Mouse (Mus musculus): ENCODE measurements around the gene Ankrd65.
"Not testable (repeated sequence)": the region's sequence is repeated elsewhere in the genome, so short reads cannot be mapped to it uniquely, and the experiment has no call there.

The Ankrd65 gene

DNA sequence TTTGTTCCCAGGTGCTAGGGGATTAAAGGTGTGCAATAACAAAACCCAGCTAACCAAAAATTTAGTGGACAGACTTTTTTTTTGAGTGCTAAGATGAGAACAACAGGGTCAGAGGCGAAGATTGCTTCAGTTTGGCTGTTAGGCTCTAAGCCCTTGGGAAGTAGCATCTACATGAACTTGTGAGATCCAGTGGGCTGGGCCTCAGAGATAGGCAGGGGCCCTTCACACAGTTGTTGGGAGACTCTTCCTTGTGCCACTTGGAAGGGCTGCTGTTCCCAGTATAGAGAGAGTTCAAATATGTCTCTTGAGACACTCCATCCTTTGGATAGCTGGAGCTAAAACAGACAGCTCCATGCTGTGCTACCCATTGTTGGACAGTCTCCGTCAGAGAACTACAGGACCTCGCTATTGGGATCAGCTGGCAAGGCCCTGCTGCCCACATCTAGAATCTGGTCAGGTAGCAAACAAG is at the start of gene Ankrd65:
TSS of gene Ankrd65 (plus strand) at position 419 of the 469 bp plus-strand sequence.
- no peak for DNase-seq (ENCODE audit: low spot score in 2 of 2)

DNA sequence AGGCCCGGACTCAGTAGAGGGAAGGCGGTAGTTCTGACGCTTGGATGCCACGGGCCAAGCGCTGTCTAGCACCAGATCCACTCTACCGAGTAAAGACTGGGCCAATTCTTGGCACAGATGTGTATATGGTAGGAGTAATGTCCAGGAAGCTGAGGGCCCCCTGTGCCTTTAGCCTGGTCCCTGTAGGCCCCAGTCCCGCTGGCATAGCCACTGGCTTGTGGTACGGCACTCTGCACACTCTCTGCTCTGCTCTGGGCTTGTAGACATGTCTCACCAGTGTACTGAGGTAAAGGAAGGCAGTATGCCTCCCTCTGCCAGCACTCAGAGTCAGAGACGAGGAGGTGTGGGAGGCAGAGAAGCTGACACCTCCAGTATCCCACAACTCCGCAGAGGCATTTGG is 49.6 kb upstream of the Ankrd65 start:
- DNase-seq (ENCODE audit: low spot score in 2 of 2), result not testable (repeated sequence)

DNA sequence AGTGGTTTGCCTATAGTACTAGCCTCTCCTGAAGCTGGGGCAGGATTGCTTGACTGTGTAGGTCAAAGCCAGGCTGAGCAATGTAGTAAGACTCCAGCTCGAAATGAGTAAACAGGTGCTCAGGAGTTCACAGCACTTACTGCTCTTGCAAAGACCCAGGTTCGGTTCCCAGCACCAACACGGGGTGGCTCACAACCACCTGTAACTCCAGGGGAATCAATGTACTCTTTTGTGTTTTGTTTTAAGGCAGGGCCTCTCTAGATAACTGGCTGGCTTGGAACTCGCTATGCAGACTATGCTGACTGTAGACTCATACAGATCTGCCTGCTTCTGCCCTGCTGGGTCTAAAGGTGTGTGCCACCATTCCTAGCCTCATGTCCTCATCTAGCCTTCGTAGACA is 47.6 kb upstream of the Ankrd65 start:
- DNase-seq (ENCODE audit: low spot score in 2 of 2), result no peak

DNA sequence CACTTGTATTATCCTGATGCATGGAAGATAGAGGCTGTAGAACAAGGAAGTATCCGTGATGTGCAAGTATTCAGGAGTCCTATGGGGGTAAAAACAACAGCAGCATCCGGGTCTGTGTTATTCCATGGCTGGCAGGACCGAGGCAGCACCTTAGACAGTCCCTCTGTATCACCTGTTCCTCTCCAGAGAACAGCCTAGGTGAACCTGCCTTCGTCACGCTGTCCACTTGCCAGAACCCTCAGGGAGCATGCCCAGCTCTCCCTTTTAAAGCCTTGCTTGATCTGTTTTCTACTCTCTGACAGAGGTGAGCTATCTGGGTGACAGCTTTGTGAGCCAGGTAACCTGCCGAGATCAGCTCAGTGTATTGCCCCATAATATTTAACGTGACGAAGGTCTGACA is 45.8 kb upstream of the Ankrd65 start:
- DNase-seq (ENCODE audit: low spot score in 2 of 2), result no peak

DNA sequence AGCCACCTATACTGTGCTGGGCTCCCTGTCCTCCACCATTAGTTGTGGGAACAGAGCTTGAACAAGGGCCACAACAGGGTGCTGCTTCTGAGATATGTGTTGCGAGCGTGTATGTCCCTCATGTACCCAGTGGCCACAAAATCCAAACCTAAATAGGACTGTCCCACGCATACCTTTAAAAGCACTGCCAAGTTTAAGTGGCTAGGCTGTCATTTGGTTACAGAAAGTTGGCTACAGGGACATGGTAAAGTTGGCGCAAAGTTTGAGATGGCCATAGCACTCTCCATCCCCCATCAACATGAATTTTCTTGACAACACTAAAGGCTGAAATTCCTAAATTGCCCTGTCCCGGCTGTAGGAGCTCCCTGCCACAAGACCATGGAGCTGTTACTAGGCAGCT is 45.1 kb upstream of the Ankrd65 start:
- no peak for DNase-seq (ENCODE audit: low spot score in 2 of 2)

DNA sequence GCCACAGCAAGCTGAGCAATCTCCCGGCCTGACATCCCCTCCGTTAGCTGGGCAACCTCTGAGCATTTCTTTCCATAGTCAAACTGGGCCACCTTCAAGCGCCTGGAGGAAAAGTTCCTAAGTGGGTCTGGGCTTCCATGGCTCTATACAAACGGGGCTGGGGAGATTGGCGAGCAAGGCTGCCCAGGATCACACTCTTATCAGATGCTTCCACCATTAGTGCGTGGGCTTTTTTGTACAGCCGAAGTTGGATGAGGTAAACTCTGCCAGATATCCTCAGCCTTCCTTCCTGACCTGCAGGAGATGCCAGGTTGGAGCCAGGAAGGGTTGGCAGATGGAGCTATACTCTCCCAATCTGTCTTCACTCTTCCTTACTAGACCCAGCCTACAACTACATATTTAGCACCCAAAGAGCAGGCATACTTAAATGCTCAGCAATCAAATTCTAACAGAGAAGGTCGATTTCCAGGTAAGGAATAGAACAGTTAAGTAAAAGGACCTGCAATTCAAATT is 44.1 kb upstream of the Ankrd65 start:
- no peak for DNase-seq (ENCODE audit: low spot score in 2 of 2)

DNA sequence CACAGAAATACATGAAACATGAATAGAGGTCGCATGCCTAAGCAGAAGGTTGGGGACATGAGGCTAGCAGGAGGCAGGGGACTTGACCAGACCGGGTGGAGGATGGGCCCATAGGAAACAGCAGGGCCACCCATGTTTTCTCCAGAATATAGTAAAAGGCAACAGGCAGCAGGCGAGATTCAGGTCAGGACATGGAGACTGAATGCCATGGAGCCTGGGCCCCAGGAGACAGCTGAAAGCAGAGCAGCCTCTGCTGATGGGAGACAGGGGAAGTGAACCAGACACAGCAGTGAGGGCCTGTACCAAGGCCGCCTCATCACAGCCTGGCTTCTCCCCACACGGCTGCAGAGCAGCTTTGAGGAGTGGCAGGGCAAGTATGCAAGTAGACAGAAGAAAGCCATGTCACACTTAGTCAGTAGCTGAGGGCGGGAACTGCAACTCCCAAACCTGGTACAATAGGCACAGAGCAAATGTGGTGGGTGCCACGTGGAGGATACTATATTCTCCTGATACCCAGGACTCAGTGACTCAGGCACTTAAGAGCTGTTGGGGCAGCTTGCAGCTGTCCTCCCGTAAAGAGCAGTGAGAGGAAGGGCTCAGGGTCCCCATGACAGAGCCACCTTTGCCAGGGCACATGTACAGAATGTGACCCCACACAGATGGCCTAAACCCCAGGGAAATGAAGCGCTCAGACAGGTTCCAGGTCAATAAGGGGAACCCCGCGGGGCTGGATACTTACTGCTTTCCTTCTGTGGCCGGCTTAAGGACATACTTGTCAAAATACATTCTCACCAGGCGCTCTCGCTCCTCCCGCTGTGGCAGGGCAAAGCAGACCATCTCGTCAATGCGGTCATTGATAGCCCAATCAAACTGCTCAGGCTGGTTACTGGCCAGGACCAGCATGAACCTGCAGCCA is 43.4 kb upstream of the Ankrd65 start:
- no peak for DNase-seq (ENCODE audit: low spot score in 2 of 2)

DNA sequence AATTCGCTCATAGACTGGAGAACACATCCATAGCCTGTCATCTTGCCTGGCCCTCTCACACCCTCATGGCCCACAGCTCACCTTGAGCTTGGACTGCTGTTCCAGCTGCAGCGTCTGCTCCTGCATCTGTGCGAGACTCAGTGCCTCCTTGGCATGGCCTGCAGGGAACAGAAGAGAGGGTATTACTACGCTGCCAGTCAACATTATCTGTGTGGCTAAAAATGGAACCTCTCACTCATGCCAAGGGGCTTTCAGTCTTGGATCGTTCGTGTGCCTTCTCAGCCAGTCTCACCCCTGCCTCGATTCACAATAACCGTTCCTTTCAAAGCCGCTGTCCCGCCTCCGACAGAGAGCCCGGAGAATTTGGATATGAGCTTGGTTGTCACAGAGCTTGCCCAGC is 33.2 kb upstream of the Ankrd65 start:
- DNase-seq (ENCODE audit: low spot score in 2 of 2), result no peak

DNA sequence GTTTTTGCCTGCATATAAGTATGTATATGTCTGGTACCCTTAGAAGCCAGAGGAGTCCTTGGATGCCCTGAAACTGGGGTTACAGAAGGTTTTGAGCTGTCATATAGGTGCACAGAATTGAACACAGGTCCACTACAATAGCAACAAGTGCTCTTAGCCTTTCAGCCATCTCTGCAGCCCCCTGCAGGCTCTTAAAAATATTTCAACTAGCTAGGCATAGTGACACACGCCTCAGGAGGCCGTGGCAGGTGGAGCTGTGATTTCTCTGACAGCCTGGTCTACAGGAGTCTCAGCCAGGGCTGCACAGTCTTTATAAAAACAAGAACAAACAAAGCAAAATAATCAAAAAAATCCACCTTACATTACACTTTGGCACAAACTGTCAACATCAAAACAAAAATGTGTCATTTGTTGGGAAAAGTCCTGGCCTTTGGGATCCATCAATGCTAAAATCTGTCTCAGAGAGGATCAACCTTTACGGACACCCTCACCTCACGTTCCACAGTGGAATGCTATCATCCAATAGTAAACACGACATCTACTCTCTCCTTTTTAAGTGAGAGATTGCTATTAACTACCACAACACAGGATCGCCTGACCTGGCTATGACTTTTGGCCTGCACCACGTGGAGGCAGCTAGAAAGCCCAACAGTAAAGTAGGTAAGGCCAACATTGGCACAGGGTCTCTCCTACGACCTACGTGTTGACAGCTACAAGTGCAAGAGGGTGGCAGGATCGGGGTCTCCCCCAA is 30.2 kb upstream of the Ankrd65 start:
- DNase-seq (ENCODE audit: low spot score in 2 of 2), result no peak

DNA sequence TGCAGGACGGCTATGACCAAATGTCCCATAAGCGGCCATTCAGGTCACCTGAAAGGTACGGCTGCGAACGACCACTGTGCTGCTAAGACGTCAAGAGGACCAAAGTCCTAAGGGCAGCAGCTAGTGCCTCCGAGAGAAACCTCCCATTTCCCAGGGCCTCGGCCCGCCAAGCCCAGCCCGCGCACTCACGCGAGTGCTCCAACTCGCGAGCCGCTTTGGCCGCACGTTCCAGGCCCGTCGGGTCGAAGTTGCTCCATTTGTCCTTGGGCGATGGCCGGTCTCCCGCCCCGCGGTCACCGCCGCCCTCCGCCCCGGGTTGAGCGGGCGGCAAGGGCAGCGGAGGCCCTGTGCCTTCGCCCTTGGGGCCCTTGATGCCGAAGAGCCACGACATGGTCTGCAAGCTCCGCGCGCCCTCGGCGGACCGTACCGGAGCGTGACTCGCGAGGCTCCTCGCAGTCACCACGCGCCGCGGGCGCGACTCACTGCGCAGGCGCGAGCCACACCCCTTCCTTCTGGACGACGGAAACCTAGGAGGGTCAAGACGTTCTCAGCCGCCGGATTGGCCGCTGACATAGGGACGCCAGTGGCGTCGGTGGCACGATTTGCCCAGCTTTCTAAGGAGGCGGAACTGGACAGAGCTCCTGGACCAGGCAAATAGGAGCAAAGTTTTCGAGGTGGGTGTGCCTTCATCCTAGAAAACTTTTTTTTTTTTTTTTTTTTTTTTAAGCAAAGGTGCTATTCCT is 29.5 kb upstream of the Ankrd65 start, which contains the start of gene Atad3a:
TSS of gene Atad3a (minus strand) at position 481 of the 743 bp plus-strand sequence.
- DNase-seq (ENCODE audit: low spot score in 2 of 2), result peak; percentile 89 to 97

DNA sequence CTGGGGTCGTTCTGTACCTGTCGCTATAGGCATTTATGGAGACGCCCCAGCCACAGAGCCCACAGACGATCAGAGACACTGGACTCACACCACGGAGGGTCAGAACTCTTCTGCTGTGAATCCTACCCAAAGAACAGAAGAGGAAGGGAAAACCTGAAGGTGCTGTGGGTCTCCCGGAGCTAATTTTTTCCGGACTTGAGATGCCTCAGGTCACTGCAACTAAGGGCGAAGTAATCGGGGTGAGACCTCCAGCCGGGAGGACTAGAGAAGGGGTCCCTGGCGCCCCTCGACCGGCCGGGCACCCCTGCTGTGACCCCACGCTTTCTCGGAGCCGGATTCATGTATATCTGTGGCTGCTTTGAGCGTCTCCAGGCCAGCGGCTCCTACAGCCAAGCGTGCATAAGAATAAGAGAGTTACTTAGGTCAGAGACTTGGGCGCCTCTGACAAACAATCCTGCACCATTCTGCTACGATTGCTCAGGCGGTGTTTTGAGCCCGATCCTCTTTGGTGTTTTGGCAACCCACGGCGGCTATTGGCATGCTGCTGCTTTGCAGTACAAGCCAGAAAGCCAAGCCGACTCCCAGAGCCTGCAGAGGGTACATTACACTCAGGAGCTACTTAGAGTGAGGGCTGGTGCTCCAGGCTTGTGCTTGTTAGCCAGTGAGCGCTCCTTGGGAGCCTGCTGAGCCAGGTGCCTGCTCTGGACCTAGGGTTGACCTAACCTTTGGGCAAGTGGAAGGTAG is 28.7 kb upstream of the Ankrd65 start:
- no peak for DNase-seq (ENCODE audit: low spot score in 2 of 2)

DNA sequence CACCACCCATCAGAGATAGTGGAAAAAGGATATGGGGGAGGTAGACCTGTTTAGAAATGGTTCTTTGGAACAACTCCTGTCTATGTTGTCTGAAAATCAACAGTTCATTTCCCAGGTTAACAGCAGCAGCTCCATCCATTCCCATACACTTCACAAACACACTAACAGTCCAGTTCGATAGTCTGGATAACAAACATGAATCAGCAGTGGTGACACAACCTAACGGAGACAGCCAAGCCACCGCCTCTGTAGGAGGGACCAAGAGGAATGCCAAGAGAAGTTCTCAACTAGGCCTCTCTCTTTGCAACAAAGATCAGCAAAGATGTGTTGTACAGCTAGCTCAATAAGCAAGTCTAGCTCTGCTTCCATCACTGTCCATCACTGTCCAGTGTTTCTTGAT is 27.9 kb upstream of the Ankrd65 start:
- no peak for DNase-seq (ENCODE audit: low spot score in 2 of 2)

DNA sequence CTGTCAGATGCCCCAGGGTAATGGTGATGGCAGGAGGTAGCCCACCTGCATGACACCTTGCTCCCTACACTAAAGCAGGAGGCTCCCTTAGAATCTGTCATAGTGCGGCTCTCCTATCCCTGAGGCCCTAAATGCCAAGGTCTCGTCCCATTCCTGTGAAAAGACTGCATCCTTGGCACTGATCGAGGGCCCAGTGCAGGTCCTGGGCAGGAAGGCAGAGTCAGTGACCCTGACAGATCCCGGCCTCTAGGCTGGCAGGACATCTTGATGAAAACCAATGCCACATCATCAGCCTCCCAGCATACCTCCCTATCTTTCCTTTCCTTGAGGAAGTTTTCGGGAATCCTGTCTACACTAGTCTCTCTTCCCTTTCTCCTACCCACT is 20.8 kb upstream of the Ankrd65 start:
- no peak for DNase-seq (ENCODE audit: low spot score in 2 of 2)

DNA sequence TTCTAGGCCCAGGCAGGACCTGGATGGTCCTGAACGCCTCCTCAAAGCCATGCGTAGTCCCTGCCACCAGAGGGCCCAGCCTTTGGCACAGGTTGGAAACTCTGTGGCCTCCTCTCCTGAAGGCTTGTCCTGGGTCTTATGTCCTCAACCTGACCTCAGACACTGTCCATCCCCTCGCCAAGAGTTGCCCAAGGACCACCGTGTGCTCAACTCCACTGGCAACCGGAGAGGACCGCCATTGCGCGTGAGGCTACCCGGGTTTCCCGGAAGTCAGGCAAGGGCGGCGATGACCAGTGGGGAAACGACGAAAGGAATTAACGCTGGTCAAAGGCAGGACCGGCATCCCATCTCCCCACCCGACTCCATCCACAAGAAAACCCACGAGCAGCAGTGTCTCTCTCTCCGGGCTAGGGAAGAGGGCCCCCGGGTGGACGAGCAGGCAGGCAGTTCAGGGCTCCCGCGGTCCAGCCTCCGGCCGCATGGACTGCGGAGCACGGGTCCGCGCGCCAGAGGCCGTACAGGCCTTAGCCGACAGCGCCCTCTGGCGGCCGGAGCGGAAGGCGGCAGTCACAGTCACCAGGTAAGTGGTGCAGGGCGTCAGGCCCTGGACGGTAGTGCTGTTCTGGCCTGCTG is 20.2 kb upstream of the Ankrd65 start:
- peak in 1 of 2 experiments; percentile 92 for DNase-seq (ENCODE audit: low spot score in 2 of 2)

DNA sequence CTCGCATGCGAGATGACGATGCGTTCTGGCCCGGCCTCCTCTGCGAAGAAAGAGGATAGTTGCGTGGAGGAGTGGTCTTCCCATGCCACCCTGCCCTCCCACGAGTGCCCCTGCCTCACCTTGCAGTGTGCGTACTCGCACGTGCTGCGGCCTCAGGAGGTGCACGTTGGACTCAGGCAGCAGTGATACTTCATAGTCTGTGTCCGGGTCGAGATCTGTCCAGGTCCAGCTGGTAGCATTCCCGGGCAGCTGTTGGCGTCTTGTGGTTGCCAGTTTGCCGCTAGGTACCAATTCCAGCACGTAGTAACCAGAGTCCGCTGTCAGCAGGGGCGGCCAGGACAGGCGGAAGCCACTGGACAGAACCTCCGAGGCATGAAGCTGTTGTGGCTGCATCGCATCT is 19.6 kb upstream of the Ankrd65 start:
- no peak for DNase-seq (ENCODE audit: low spot score in 2 of 2)

DNA sequence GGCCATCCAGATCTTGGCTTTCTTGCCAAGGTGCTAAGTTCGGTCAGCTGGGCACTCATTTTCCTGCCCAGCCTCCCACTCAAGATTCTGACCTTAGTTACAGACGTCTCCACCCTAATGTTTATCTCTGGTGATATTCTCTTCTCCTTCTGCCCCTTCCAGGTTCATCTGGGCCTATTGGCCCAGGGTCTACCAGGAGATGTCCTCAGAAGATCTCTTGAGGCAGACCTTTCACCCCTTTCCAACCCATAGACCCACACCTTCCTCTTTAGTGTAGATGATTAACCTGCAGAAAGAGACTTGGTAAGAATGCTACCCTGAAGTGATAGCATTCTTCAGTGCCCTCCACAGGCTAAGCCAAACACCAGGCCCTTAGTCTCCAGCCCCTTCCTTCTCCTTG is 18.5 kb upstream of the Ankrd65 start:
- DNase-seq (ENCODE audit: low spot score in 2 of 2), result no peak

DNA sequence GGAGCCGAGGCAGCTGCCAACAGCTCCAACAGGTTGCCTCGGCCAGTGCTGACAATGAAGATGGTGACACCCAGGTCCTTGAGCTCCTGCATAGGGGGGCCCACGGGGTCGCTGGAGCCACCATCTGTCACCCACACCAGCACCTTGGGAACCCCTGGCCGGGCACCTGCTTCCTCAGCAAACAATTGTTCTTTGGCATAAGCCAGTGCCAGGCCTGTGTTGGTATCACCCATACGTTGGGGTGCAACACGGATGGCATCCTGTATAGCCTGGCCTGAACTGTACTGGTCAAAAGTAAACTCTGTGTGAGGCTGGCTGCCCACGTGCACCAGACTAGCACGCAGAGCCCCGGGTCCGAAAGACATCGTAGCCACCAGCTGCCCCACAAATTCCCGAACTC is 17.5 kb upstream of the Ankrd65 start:
- no peak for DNase-seq (ENCODE audit: low spot score in 2 of 2)

DNA sequence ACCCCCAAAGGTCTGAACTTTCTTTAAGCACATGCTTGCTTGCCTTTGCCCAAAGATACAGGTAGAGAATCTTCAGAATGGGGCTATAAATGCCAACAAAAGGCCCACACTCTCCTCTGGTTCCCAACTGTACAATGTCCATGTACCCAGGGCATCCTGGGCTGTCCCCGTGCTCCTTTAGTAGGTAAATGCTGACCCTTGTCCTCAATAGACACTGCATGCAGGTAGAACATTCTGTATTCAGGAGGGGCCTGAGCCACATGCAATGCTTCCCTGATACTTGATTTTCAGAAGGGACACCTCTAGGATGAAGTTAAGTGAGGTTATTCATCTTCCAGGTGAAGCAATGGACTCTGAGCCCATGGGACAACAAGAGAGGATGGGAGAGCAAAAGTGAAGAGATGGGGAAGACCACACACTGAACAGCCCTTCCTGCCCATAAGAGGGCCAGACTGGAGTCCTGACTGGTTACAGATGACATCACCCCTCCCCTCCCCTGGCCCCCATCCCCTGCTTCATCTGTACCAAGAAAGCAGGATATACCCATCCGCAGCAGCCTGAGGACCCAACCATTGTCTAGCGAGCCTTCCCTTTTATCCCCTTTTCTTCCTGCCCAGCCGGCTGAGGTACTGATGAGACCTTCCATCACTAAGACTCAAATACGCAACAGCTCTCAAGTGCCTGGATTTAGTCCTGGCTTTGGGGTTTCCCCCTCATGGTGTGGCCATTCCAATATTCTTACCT is 16.7 kb upstream of the Ankrd65 start:
- no peak for DNase-seq (ENCODE audit: low spot score in 2 of 2)

DNA sequence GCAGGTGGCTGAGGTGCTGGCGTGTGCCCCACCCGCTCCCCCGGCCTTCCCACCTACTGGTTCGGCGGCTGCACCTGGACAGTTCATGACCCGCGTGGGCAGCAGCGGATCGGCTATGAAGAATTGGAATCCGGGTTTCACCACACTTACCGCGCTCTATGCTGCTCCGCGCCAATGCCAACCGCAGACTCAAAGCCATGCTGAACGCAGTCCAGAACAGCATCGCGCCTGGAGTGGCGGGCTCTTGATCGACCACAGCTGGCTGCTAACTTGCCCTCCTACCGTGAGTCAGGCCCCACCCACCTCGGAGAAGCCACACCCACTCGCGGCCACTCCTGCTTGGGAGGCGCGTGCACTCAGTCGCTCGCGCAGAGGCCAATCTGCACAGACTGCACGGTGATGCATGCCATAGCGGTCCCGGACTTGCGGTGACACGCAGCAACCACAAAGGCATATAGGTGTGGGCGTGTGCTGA is 15.9 kb upstream of the Ankrd65 start, which contains the start of gene Vwa1:
TSS of gene Vwa1 (minus strand) at position 419 of the 475 bp plus-strand sequence.
- peak in 1 of 2 experiments; percentile 88 for DNase-seq (ENCODE audit: low spot score in 2 of 2)

All from left cerebral cortex, adult 9 months (tissue).